Mouse (Mus musculus): ENCODE measurements at regions not wholly inside any gene's neighbourhood (a gene's known extent, or its start where the extent isn't known, plus 50 kb on each side); places are given as distances from the start of the nearest gene placed in this dataset.

GRCm38 (mm10) chr9:115642032-115642431 lies 267.2 kb upstream of the Gadl1 start:
- Histone ChIP-seq H3K79me2 (ENCODE audit: control insufficient read depth, insufficient read depth) (no peaks in the 10 kb centered on the region), H3ac (ENCODE audit: control insufficient read depth, insufficient read length) (no peak overlapping the region), H3K27me3 (ENCODE audit: control insufficient read depth, insufficient read depth, insufficient read length) (no peaks in the 10 kb centered on the region), H3K4me3 (no peak overlapping the region), H3K4me2 (ENCODE audit: low read depth) (no peak overlapping the region), H3K36me3 (ENCODE audit: control insufficient read depth, insufficient read depth) (no peaks in the 10 kb centered on the region)
- no peak for TF ChIP-seq MAX (IDR thresholded peaks at IDR 0.05; ENCODE audit: low read depth)
- TF ChIP-seq MYOD1 (IDR thresholded peaks at IDR 0.05; ENCODE audit: control insufficient read depth in 1 of 3, insufficient read length in 2 of 3, low read depth in 2 of 3): no peak
- no peak for TF ChIP-seq TCF3 (IDR thresholded peaks at IDR 0.05; ENCODE audit: insufficient read length, low read depth)
- TF ChIP-seq TCF12 (IDR thresholded peaks at IDR 0.05; ENCODE audit: insufficient read depth, poor library complexity, severe bottlenecking): no peak
- no peak for TF ChIP-seq MYOG (IDR thresholded peaks at IDR 0.05; ENCODE audit: control insufficient read depth in 1 of 3, insufficient read depth in 1 of 3, insufficient read length in 2 of 3, low read depth in 2 of 3)
- no peak for TF ChIP-seq USF1 (IDR thresholded peaks at IDR 0.05; ENCODE audit: low read depth)

- no peak overlapping the region for H3K4me3 ChIP-seq
- no peak overlapping the region for H3ac ChIP-seq (ENCODE audit: control insufficient read depth, insufficient read length)
- no peak overlapping the region for H3K4me2 ChIP-seq (ENCODE audit: low read depth)
- TF ChIP-seq POLR2AphosphoS2 (IDR thresholded peaks at IDR 0.05; ENCODE audit: insufficient read length, low read depth) (no peak), E2F4 (IDR thresholded peaks at IDR 0.05; ENCODE audit: insufficient read depth) (no peak), POLR2A (IDR thresholded peaks at IDR 0.05; ENCODE audit: insufficient read length, low read depth) (no peak), TCF3 (IDR thresholded peaks at IDR 0.05; ENCODE audit: insufficient read length, low read depth) (no peak), MYOG (IDR thresholded peaks at IDR 0.05; ENCODE audit: control insufficient read depth in 1 of 3, insufficient read depth in 1 of 3, insufficient read length in 2 of 3, low read depth in 2 of 3) (no peak), TCF12 (IDR thresholded peaks at IDR 0.05; ENCODE audit: insufficient read depth, poor library complexity, severe bottlenecking) (no peak), MYOD1 (IDR thresholded peaks at IDR 0.05; ENCODE audit: control insufficient read depth in 1 of 3, insufficient read length in 2 of 3, low read depth in 2 of 3) (no peak), USF1 (IDR thresholded peaks at IDR 0.05; ENCODE audit: low read depth) (no peak), CEBPB (IDR thresholded peaks at IDR 0.05; ENCODE audit: insufficient read depth, poor library complexity, severe bottlenecking) (no peak), REST (IDR thresholded peaks at IDR 0.05; ENCODE audit: insufficient read depth, insufficient read length) (no peak), SRF (IDR thresholded peaks at IDR 0.05; ENCODE audit: control insufficient read depth, insufficient read length, low read depth) (no peak), MAX (IDR thresholded peaks at IDR 0.05; ENCODE audit: low read depth) (no peak)
- H3K36me3 ChIP-seq (ENCODE audit: control insufficient read depth, insufficient read depth): no peaks in the 10 kb centered on the region
- H3K79me2 ChIP-seq (ENCODE audit: control insufficient read depth, insufficient read depth): no peaks in the 10 kb centered on the region
- H3K27me3 ChIP-seq (ENCODE audit: control insufficient read depth, insufficient read depth, insufficient read length): no peaks in the 10 kb centered on the region
Observed at GRCm38 (mm10) chr9:115644953-115645352, 264.3 kb upstream of the Gadl1 start.

GRCm38 (mm10) chr9:115646226-115646625 lies 263.0 kb upstream of the Gadl1 start:
- Histone ChIP-seq H3K27me3 (ENCODE audit: control insufficient read depth, insufficient read depth, insufficient read length) (no peaks in the 10 kb centered on the region), H3K4me2 (ENCODE audit: low read depth) (no peak overlapping the region), H3K36me3 (ENCODE audit: control insufficient read depth, insufficient read depth) (no peaks in the 10 kb centered on the region), H3ac (ENCODE audit: control insufficient read depth, insufficient read length) (no peak overlapping the region), H3K4me3 (no peak overlapping the region), H3K79me2 (ENCODE audit: control insufficient read depth, insufficient read depth) (no peaks in the 10 kb centered on the region)
- TF ChIP-seq CEBPB (IDR thresholded peaks at IDR 0.05; ENCODE audit: insufficient read depth, poor library complexity, severe bottlenecking): no peak
- no peak for TF ChIP-seq TCF3 (IDR thresholded peaks at IDR 0.05; ENCODE audit: insufficient read length, low read depth)
- no peak for TF ChIP-seq USF1 (IDR thresholded peaks at IDR 0.05; ENCODE audit: low read depth)
- TF ChIP-seq E2F4 (IDR thresholded peaks at IDR 0.05; ENCODE audit: insufficient read depth): no peak
- no peak for TF ChIP-seq TCF12 (IDR thresholded peaks at IDR 0.05; ENCODE audit: insufficient read depth, poor library complexity, severe bottlenecking)
- no peak for TF ChIP-seq SRF (IDR thresholded peaks at IDR 0.05; ENCODE audit: control insufficient read depth, insufficient read length, low read depth)
- no peak for TF ChIP-seq POLR2AphosphoS2 (IDR thresholded peaks at IDR 0.05; ENCODE audit: insufficient read length, low read depth)
- TF ChIP-seq POLR2A (IDR thresholded peaks at IDR 0.05; ENCODE audit: insufficient read length, low read depth): no peak
- TF ChIP-seq REST (IDR thresholded peaks at IDR 0.05; ENCODE audit: insufficient read depth, insufficient read length): no peak
- no peak for TF ChIP-seq MYOD1 (IDR thresholded peaks at IDR 0.05; ENCODE audit: control insufficient read depth in 1 of 3, insufficient read length in 2 of 3, low read depth in 2 of 3)
- TF ChIP-seq MYOG (IDR thresholded peaks at IDR 0.05; ENCODE audit: control insufficient read depth in 1 of 3, insufficient read depth in 1 of 3, insufficient read length in 2 of 3, low read depth in 2 of 3): no peak
- TF ChIP-seq MAX (IDR thresholded peaks at IDR 0.05; ENCODE audit: low read depth): no peak

- H3K4me2 ChIP-seq (ENCODE audit: low read depth): no peak overlapping the region
- H3K27me3 ChIP-seq (ENCODE audit: control insufficient read depth, insufficient read depth, insufficient read length): no peaks in the 10 kb centered on the region
- no peaks in the 10 kb centered on the region for H3K36me3 ChIP-seq (ENCODE audit: control insufficient read depth, insufficient read depth)
- H3K4me3 ChIP-seq: no peak overlapping the region
- H3K79me2 ChIP-seq (ENCODE audit: control insufficient read depth, insufficient read depth): no peaks in the 10 kb centered on the region
- TF ChIP-seq POLR2A (IDR thresholded peaks at IDR 0.05; ENCODE audit: insufficient read length, low read depth) (no peak), CEBPB (IDR thresholded peaks at IDR 0.05; ENCODE audit: insufficient read depth, poor library complexity, severe bottlenecking) (no peak), TCF3 (IDR thresholded peaks at IDR 0.05; ENCODE audit: insufficient read length, low read depth) (no peak), SRF (IDR thresholded peaks at IDR 0.05; ENCODE audit: control insufficient read depth, insufficient read length, low read depth) (no peak), MYOD1 (IDR thresholded peaks at IDR 0.05; ENCODE audit: control insufficient read depth in 1 of 3, insufficient read length in 2 of 3, low read depth in 2 of 3) (no peak), USF1 (IDR thresholded peaks at IDR 0.05; ENCODE audit: low read depth) (no peak), MAX (IDR thresholded peaks at IDR 0.05; ENCODE audit: low read depth) (no peak), REST (IDR thresholded peaks at IDR 0.05; ENCODE audit: insufficient read depth, insufficient read length) (no peak), MYOG (IDR thresholded peaks at IDR 0.05; ENCODE audit: control insufficient read depth in 1 of 3, insufficient read depth in 1 of 3, insufficient read length in 2 of 3, low read depth in 2 of 3) (no peak), POLR2AphosphoS2 (IDR thresholded peaks at IDR 0.05; ENCODE audit: insufficient read length, low read depth) (no peak), TCF12 (IDR thresholded peaks at IDR 0.05; ENCODE audit: insufficient read depth, poor library complexity, severe bottlenecking) (no peak), E2F4 (IDR thresholded peaks at IDR 0.05; ENCODE audit: insufficient read depth) (no peak)
- H3ac ChIP-seq (ENCODE audit: control insufficient read depth, insufficient read length): no peak overlapping the region
Observed at GRCm38 (mm10) chr9:115651708-115652107, 257.5 kb upstream of the Gadl1 start.

Measured in myocyte (in vitro differentiated cells).